Mouse (Mus musculus) midbrain, embryonic 11.5 days (tissue): ENCODE results near the gene Rsc1a1. TPM values are rescaled to one million over a fixed set of nuclear protein-coding genes. Genes with fewer than 3 reads are reported as not detected.
A peak's percentile ranks its signal among the peaks of the same experiment; 100 is the strongest.

Experiments used
- ATAC-seq: fragments of 200-750 bp; cut with Nextera tagmentation; 2 replicates; pipeline ENCODE4 v1.8.0; 2017; ENCODE audit warnings: moderate TSS enrichment, moderate library complexity; ENCODE audit not compliant: low FRiP score
- DNase-seq: peaks from one replicate; pipeline ENCODE4 v3.0.0; 2015; ENCODE audit warnings: low spot score; ENCODE audit errors: missing footprints
- H3K27ac ChIP-seq: fragments of 300-500 bp; sonication (generic); 2 replicates; pipeline ENCODE4 v1.5.1; 2014; ENCODE audit warnings: low read depth, low read length
- H3K27me3 ChIP-seq: fragments of 300-500 bp; sonication (generic); 2 replicates; pipeline ENCODE4 v1.6.1; 2014; ENCODE audit warnings: mild to moderate bottlenecking, low read length, moderate library complexity, mixed read lengths; ENCODE audit not compliant: control insufficient read depth, insufficient read depth
- H3K36me3 ChIP-seq: fragments of 300-500 bp; sonication (generic); 2 replicates; pipeline ENCODE4 v1.6.1; 2014; ENCODE audit warnings: mild to moderate bottlenecking, low read length, moderate library complexity, mixed read lengths; ENCODE audit not compliant: control insufficient read depth, insufficient read depth
- H3K4me1 ChIP-seq: fragments of 300-500 bp; sonication (generic); 2 replicates; pipeline ENCODE4 v1.6.1; 2014; ENCODE audit warnings: low read length; ENCODE audit not compliant: control insufficient read depth, insufficient read depth
- H3K4me2 ChIP-seq: fragments of 300-500 bp; sonication (generic); 2 replicates; pipeline ENCODE4 v1.6.1; 2014; ENCODE audit warnings: mild to moderate bottlenecking, moderate library complexity
- H3K4me3 ChIP-seq: fragments of 300-500 bp; sonication (generic); 2 replicates; pipeline ENCODE4 v1.5.1; 2014; ENCODE audit warnings: low read depth, low read length
- H3K9ac ChIP-seq: fragments of 300-500 bp; sonication (generic); 2 replicates; pipeline ENCODE4 v1.6.1; 2014; ENCODE audit warnings: low read length
- H3K9me3 ChIP-seq: fragments of 300-500 bp; sonication (generic); 2 replicates; pipeline ENCODE4 v1.6.1; 2016; ENCODE audit warnings: low read length; ENCODE audit not compliant: control insufficient read depth
- WGBS: fragments of 180-500 bp; shearing (Covaris S2); extraction: QIAGEN DNeasy Blood & Tissue Kit; methylation state at CpG from one replicate; pipeline ENCODE4 v1.1.7; 2014; 5-methylcytosine and 5-hydroxymethylcytosine counted together
- polyA plus RNA-seq: library from polyadenylated mRNA; unstranded; fragments of >200 nt; fragmentation: Nextera tagmentation; extraction: Ambion mirVana; gene quantifications from 2 replicates; pipeline ENCODE4 v1.2.1, GENCODE M21; 2014

Gene Rsc1a1
- polyA plus RNA-seq, 1 experiment from 2014 or later: 1.4 TPM

GRCm38 (mm10) chr4:141663122-141663931, 22.1 kb downstream of the Rsc1a1 start:
- peak; percentile 94 for DNase-seq
- 6% methylated on average over 34 of the region's 47 CpGs for WGBS
- H3K27ac ChIP-seq: peak overlapping the region; percentile 25; the same call in 1 of the 2 replicates

GRCm38 (mm10) chr4:141660884-141661283, 24.5 kb downstream of the Rsc1a1 start:
- Histone ChIP-seq H3K4me1 (peaks cover 13% of the 10 kb centered on the region), H3K36me3 (no peaks in the 10 kb centered on the region; the same call in none of the 2 replicates), H3K9me3 (no peaks in the 10 kb centered on the region), H3K4me3 (no peak overlapping the region), H3K27me3 (no peaks in the 10 kb centered on the region), H3K27ac (no peak overlapping the region), H3K4me2 (no peak overlapping the region), H3K9ac (no peak overlapping the region)
- ATAC-seq: no peak
- 84% methylated on average over 11 of the region's 11 CpGs for WGBS
- no peak for DNase-seq

More at GRCm38 (mm10) chr4:141663122-141663931, 22.1 kb downstream of the Rsc1a1 start:
- no peaks in the 10 kb centered on the region for H3K27me3 ChIP-seq
- H3K4me3 ChIP-seq: peak overlapping the region; percentile 88
- H3K9ac ChIP-seq: peak overlapping the region; percentile 97
- peak; percentile 64 for ATAC-seq
- no peaks in the 10 kb centered on the region for H3K9me3 ChIP-seq
- peak overlapping the region; percentile 61 for H3K4me2 ChIP-seq
- H3K36me3 ChIP-seq: no peaks in the 10 kb centered on the region; the same call in none of the 2 replicates
- peaks cover 13% of the 10 kb centered on the region for H3K4me1 ChIP-seq

- Histone ChIP-seq H3K36me3 (no peaks in the 10 kb centered on the region; the same call in none of the 2 replicates), H3K9me3 (no peaks in the 10 kb centered on the region), H3K4me2 (no peak overlapping the region), H3K27me3 (no peaks in the 10 kb centered on the region), H3K4me3 (no peak overlapping the region), H3K9ac (no peak overlapping the region), H3K27ac (no peak overlapping the region), H3K4me1 (peaks cover 11% of the 10 kb centered on the region)
- ATAC-seq: no peak
- no peak for DNase-seq
- WGBS: 69% methylated on average over 4 of the region's 4 CpGs
These were observed 25.7 kb downstream of the Rsc1a1 start for GRCm38 (mm10) chr4:141659739-141660138.

- Histone ChIP-seq H3K27ac (no peak overlapping the region), H3K36me3 (peaks cover 5% of the 10 kb centered on the region), H3K27me3 (no peaks in the 10 kb centered on the region), H3K9ac (no peak overlapping the region), H3K4me2 (no peak overlapping the region), H3K9me3 (no peaks in the 10 kb centered on the region), H3K4me3 (no peak overlapping the region), H3K4me1 (peaks cover 6% of the 10 kb centered on the region; the same call in 1 of the 2 replicates)
- ATAC-seq (no peak), DNase-seq (no peak)
- 89% methylated on average over 6 of the region's 6 CpGs for WGBS
These were observed 26.4 kb downstream of the Rsc1a1 start for GRCm38 (mm10) chr4:141658846-141659484.

- no peak for DNase-seq
- peaks cover 6% of the 10 kb centered on the region; the same call in 1 of the 2 replicates for H3K36me3 ChIP-seq
- no peak overlapping the region for H3K9ac ChIP-seq
These were observed 28.5 kb downstream of the Rsc1a1 start for GRCm38 (mm10) chr4:141656932-141657331.

GRCm38 (mm10) chr4:141655908-141656608, 29.3 kb downstream of the Rsc1a1 start:
- Histone ChIP-seq H3K27ac (no peak overlapping the region), H3K4me2 (no peak overlapping the region), H3K9ac (no peak overlapping the region), H3K27me3 (no peaks in the 10 kb centered on the region), H3K4me3 (no peak overlapping the region), H3K36me3 (peaks cover 6% of the 10 kb centered on the region; the same call in 1 of the 2 replicates), H3K4me1 (no peaks in the 10 kb centered on the region), H3K9me3 (no peaks in the 10 kb centered on the region)
- DNase-seq (no peak), ATAC-seq (no peak)
- 87% methylated on average over 12 of the region's 12 CpGs for WGBS

More at GRCm38 (mm10) chr4:141656932-141657331, 28.5 kb downstream of the Rsc1a1 start:
- ATAC-seq: no peak
- WGBS: 86% methylated on average over 8 of the region's 8 CpGs
- Histone ChIP-seq H3K4me1 (no peaks in the 10 kb centered on the region), H3K4me3 (no peak overlapping the region), H3K27ac (no peak overlapping the region), H3K27me3 (no peaks in the 10 kb centered on the region), H3K9me3 (no peaks in the 10 kb centered on the region), H3K4me2 (no peak overlapping the region)

GRCm38 (mm10) chr4:141654509-141654908, 30.9 kb downstream of the Rsc1a1 start:
- Histone ChIP-seq H3K4me1 (no peaks in the 10 kb centered on the region), H3K9ac (no peak overlapping the region), H3K4me3 (no peak overlapping the region), H3K27ac (no peak overlapping the region), H3K27me3 (no peaks in the 10 kb centered on the region), H3K4me2 (no peak overlapping the region), H3K36me3 (peaks cover 6% of the 10 kb centered on the region; the same call in 1 of the 2 replicates), H3K9me3 (no peaks in the 10 kb centered on the region)
- DNase-seq (no peak), ATAC-seq (no peak)
- 94% methylated on average over 6 of the region's 6 CpGs for WGBS

GRCm38 (mm10) chr4:141653813-141654212, 31.6 kb downstream of the Rsc1a1 start:
- ATAC-seq: no peak
- 93% methylated on average over 13 of the region's 13 CpGs for WGBS

More at GRCm38 (mm10) chr4:141653813-141654212, 31.6 kb downstream of the Rsc1a1 start:
- no peak overlapping the region for H3K27ac ChIP-seq
- no peak overlapping the region for H3K4me2 ChIP-seq
- no peaks in the 10 kb centered on the region for H3K27me3 ChIP-seq
- no peak overlapping the region for H3K9ac ChIP-seq
- no peaks in the 10 kb centered on the region for H3K9me3 ChIP-seq
- no peak for DNase-seq
- no peaks in the 10 kb centered on the region for H3K4me1 ChIP-seq
- peaks cover 6% of the 10 kb centered on the region; the same call in 1 of the 2 replicates for H3K36me3 ChIP-seq
- no peak overlapping the region for H3K4me3 ChIP-seq
